Mouse (Mus musculus) kidney, embryonic 15.5 days (tissue): Measurements from ENCODE around the gene Ksr1. TPM values are rescaled to one million over a fixed set of nuclear protein-coding genes. Genes with fewer than 3 reads are reported as not detected.

ENCODE experiments used
- ATAC-seq: fragments of 200-750 bp; cut with Nextera tagmentation; replicated peaks from 2 replicates; pipeline ENCODE4 v1.8.0; 2017; ENCODE audit warnings: moderate TSS enrichment; ENCODE audit not compliant: low FRiP score
- H3K27ac ChIP-seq: fragments of 300-500 bp; sonication (generic); 2 replicates; pipeline ENCODE4 v1.5.1; 2015; ENCODE audit warnings: mild to moderate bottlenecking, inconsistent platforms
- H3K27me3 ChIP-seq: fragments of 300-500 bp; sonication (generic); 2 replicates; pipeline ENCODE4 v1.6.1; 2015; ENCODE audit warnings: inconsistent platforms
- H3K36me3 ChIP-seq: fragments of 300-500 bp; sonication (generic); 2 replicates; pipeline ENCODE4 v1.6.1; 2015; ENCODE audit warnings: inconsistent platforms
- H3K4me1 ChIP-seq: fragments of 300-500 bp; sonication (generic); 2 replicates; pipeline ENCODE4 v1.6.1; 2015; ENCODE audit warnings: inconsistent platforms
- H3K4me2 ChIP-seq: fragments of 300-500 bp; sonication (generic); 2 replicates; pipeline ENCODE4 v1.6.1; 2015; ENCODE audit warnings: moderate library complexity, mild to moderate bottlenecking, inconsistent platforms
- H3K4me3 ChIP-seq: fragments of 300-500 bp; sonication (generic); replicated peaks from 2 replicates; pipeline ENCODE4 v1.5.1; 2015; ENCODE audit warnings: mild to moderate bottlenecking, inconsistent platforms
- H3K9ac ChIP-seq: fragments of 300-500 bp; sonication (generic); 2 replicates; pipeline ENCODE4 v1.6.1; 2015; ENCODE audit warnings: mild to moderate bottlenecking, inconsistent platforms
- H3K9me3 ChIP-seq: fragments of 300-500 bp; sonication (generic); replicated peaks from 2 replicates; pipeline ENCODE4 v1.6.1; 2016; ENCODE audit warnings: inconsistent platforms
- WGBS: fragments of 180-500 bp; shearing (Covaris S2); methylation state at CpG from one replicate; pipeline ENCODE4 v1.1.7; 2015; ENCODE audit warnings: mixed read lengths; 5-methylcytosine and 5-hydroxymethylcytosine counted together
- polyA plus RNA-seq: library from polyadenylated mRNA; unstranded; fragments of >200 nt; fragmentation: Nextera tagmentation; extraction: Ambion mirVana; gene quantifications from 2 replicates; pipeline ENCODE4 v1.2.1, GENCODE M21; 2015

Ksr1 gene
- polyA plus RNA-seq, 1 experiment from 2014 or later = 3.3 TPM

DNA sequence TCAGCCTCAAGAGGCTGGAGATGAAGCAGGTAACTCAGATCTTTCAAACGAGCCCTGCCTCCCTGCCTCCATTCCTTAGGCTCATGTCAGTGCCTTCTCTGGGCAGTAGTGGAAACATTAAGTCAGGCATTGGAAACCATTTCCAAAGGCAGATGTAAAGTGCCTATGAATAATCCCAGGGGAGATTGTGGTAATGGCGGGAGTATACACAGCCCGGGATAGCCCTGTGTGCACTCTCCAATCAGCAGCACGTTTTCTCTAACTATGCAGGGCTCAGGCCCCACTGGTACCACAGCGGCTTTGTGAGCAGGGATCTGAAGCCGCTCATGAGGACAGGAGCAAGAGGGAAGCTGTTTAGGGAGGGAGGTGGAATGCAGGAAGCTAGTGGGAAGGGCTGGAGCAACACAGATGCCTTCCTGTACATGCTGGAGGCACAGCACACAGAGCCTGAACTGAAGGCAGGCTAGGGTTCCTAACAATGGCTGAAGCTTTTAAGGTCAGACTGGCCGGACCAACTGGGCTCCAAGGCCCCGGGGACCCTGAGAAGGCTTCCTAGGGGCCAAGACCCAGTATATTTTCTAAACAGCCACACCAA lies 99.5 kb downstream of the Ksr1 start:
- WGBS = 57% methylated on average over 8 of the region's 8 CpGs
- Histone ChIP-seq H3K4me3 (no peak overlapping the region), H3K27ac (peak overlapping the region; percentile 65; the same call in 1 of the 2 replicates), H3K4me1 (peaks cover 25% of the 10 kb centered on the region), H3K36me3 (peaks cover 12% of the 10 kb centered on the region; the same call in 1 of the 2 replicates), H3K27me3 (no peaks in the 10 kb centered on the region), H3K9me3 (no peaks in the 10 kb centered on the region), H3K4me2 (no peak overlapping the region), H3K9ac (no peak overlapping the region)
- ATAC-seq = 0 out of 2 replicates have a peak, but pooled peaks have one; percentile 41

DNA sequence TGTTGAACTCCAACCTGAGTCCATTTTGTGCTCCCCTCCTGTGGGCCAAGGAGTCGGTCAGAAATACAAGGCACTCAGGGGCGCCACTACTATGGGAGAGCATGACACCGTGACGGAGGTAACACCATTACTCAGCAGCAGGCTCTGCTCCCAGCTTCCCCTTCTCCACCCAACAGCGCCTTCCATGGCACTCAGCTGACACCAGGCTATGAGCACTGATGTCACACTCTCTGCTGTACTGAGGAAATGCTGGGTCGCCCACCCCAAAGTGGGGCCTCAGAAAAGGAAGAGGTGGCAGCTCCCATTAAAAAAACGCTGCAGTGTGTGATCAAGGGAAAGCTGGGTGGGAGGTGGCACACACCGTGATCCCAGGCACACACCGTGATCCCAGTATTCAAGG lies 101.0 kb downstream of the Ksr1 start:
- Histone ChIP-seq H3K9me3 (no peaks in the 10 kb centered on the region), H3K4me2 (no peak overlapping the region), H3K36me3 (peaks cover 20% of the 10 kb centered on the region), H3K4me1 (peaks cover 25% of the 10 kb centered on the region), H3K27me3 (no peaks in the 10 kb centered on the region), H3K27ac (no peak overlapping the region), H3K9ac (no peak overlapping the region), H3K4me3 (no peak overlapping the region)
- WGBS = 70% methylated on average over 9 of the region's 9 CpGs
- ATAC-seq = no peak

DNA sequence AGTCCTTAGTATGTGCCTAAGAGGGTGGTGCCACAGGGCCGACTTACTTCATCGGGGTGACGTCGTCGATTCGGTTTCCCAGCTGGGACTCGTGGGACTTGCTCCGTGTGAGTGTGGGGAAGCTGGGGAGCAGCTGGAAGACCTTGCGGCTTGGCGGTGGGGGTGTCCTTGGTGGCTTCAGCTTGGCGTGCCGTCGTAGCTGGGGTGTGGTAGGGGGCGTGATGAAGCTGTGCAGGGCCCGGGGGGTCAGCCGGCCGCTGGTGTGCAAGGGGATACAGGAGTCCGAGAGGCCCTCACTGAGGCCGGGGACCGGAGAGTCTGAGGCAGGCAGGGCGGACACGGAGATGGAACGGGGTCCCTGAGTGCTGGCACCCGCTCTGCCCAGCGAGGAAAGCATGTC lies 101.4 kb downstream of the Ksr1 start:
- ATAC-seq = no peak
- H3K4me3 ChIP-seq = no peak overlapping the region
- no peak overlapping the region for H3K4me2 ChIP-seq
- no peaks in the 10 kb centered on the region for H3K27me3 ChIP-seq
- no peak overlapping the region for H3K9ac ChIP-seq
- 93% methylated on average over 25 of the region's 25 CpGs for WGBS
- no peaks in the 10 kb centered on the region for H3K9me3 ChIP-seq
- no peak overlapping the region for H3K27ac ChIP-seq
- peaks cover 25% of the 10 kb centered on the region for H3K4me1 ChIP-seq
- peaks cover 20% of the 10 kb centered on the region for H3K36me3 ChIP-seq

DNA sequence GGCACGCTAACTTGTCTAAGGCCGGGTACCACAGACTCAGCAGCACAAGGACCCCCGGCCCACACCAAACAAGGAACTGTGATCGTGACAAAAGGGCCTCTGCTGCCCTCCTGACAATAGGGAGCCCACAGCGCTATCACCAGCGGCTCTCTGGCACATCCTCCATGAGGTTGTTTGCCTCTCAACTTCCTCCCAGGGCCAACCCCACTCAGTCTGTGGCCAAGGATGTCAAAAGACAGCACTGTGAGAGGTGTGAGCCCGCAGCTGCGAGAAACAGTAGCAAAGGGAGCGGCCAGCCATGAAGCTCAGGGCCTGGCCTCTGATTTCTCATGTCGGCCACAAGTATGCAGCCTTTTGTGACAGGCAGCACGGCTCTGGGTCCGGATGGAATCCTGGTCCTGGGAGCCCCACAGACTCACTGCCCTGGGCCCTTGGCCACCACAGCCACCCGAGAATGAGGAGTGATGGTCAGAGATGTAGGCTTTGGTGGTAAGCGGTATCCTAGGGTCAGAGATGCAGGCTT lies 104.2 kb downstream of the Ksr1 start:
- peaks cover 20% of the 10 kb centered on the region for H3K36me3 ChIP-seq
- no peaks in the 10 kb centered on the region for H3K27me3 ChIP-seq
- H3K4me1 ChIP-seq = peaks cover 15% of the 10 kb centered on the region
- H3K9ac ChIP-seq = no peak overlapping the region
- H3K9me3 ChIP-seq = no peaks in the 10 kb centered on the region
- no peak for ATAC-seq
- no peak overlapping the region for H3K27ac ChIP-seq
- no peak overlapping the region for H3K4me3 ChIP-seq
- no peak overlapping the region for H3K4me2 ChIP-seq
- 65% methylated on average over 14 of the region's 14 CpGs for WGBS

DNA sequence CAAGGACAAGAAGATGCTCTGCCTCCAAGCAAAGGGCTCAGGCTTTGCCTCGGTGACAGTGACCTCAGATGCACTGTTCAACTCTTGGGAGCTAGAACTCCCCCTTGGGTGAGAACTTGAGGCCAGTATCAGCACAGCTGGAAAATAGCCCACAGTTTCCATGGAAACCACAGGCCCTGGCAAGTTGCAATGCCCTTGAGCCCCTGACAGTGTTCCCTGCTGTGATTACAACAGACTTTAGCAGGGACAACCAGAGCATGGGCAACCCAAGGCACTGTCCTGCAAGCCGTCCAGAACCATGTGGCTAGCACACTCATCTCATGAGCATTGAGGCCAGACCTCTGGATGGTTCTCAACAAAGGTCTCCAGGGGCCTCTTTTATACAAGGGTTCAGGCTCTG lies 106.7 kb downstream of the Ksr1 start:
- Histone ChIP-seq H3K4me3 (no peak overlapping the region), H3K27me3 (no peaks in the 10 kb centered on the region), H3K27ac (no peak overlapping the region), H3K36me3 (peaks cover 16% of the 10 kb centered on the region), H3K4me2 (no peak overlapping the region), H3K9ac (no peak overlapping the region), H3K9me3 (no peaks in the 10 kb centered on the region), H3K4me1 (no peaks in the 10 kb centered on the region)
- no peak for ATAC-seq
- WGBS = 49% methylated on average over 2 of the region's 2 CpGs

GRCm38 (mm10) chr11:79037555-79037954 lies 108.7 kb downstream of the Ksr1 start:
- 89% methylated on average over 12 of the region's 12 CpGs for WGBS
- ATAC-seq = no peak
- no peak overlapping the region for H3K4me2 ChIP-seq
- H3K27me3 ChIP-seq = no peaks in the 10 kb centered on the region
- H3K9ac ChIP-seq = no peak overlapping the region
- H3K4me3 ChIP-seq = no peak overlapping the region
- peaks cover 14% of the 10 kb centered on the region for H3K36me3 ChIP-seq
- no peaks in the 10 kb centered on the region for H3K9me3 ChIP-seq
- H3K27ac ChIP-seq = no peak overlapping the region
- H3K4me1 ChIP-seq = no peaks in the 10 kb centered on the region

DNA sequence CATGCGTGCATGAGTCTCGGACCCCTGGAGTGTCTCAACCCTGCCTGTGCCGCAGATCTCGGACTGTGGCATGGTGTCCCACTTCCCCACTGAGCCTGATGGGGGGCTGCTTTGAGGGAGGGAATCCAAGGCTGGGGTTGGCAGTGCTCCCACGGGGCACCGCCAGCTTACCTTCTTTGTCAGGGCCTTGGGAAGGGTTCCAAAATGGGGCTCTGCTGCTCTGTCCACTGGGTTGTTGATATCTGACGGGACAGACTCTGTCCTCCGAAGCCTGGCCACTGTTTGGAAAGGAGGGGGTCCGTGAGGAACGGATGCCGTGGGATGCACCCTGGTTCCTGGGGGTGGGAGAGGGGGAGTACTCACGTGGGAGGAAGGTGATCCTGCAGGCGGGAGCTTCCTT lies 109.9 kb downstream of the Ksr1 start:
- no peak for ATAC-seq
- WGBS = 62% methylated on average over 13 of the region's 13 CpGs

DNA sequence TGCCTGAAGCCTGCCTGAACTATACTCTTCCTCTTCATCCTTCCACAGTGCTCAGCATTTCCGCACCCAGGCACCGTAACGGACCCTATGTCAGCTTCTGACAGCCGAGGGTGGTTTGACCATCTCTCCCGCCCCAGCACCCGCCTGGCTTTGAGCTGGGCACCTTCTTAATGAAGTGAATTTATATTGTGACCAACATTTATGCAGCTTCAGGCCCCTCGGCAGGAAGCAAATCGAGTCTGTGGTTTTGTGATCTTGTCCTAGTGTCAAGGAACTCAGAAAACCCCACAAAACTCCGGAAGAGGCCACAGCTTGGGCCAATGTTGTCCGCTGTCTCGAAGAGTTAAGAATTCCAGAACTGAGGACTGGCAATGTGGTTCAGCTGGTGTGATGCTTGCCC lies 112.6 kb downstream of the Ksr1 start:
- Histone ChIP-seq H3K27me3 (no peaks in the 10 kb centered on the region), H3K4me3 (no peak overlapping the region), H3K36me3 (peaks cover 13% of the 10 kb centered on the region; the same call in 1 of the 2 replicates), H3K4me1 (peaks cover 6% of the 10 kb centered on the region), H3K4me2 (no peak overlapping the region), H3K27ac (no peak overlapping the region), H3K9ac (no peak overlapping the region), H3K9me3 (no peaks in the 10 kb centered on the region)
- 88% methylated on average over 11 of the region's 11 CpGs for WGBS
- ATAC-seq = no peak

More for the DNA sequence above, 109.9 kb downstream of the Ksr1 start:
- H3K9me3 ChIP-seq = no peaks in the 10 kb centered on the region
- H3K9ac ChIP-seq = no peak overlapping the region
- H3K4me1 ChIP-seq = no peaks in the 10 kb centered on the region
- no peak overlapping the region for H3K27ac ChIP-seq
- no peaks in the 10 kb centered on the region for H3K27me3 ChIP-seq
- no peak overlapping the region for H3K4me2 ChIP-seq
- H3K36me3 ChIP-seq = peaks cover 17% of the 10 kb centered on the region
- H3K4me3 ChIP-seq = no peak overlapping the region

- Histone ChIP-seq H3K4me2 (no peak overlapping the region), H3K9me3 (no peaks in the 10 kb centered on the region), H3K36me3 (peaks cover 17% of the 10 kb centered on the region), H3K4me1 (peaks cover 6% of the 10 kb centered on the region), H3K27me3 (no peaks in the 10 kb centered on the region), H3K9ac (no peak overlapping the region), H3K4me3 (no peak overlapping the region), H3K27ac (no peak overlapping the region)
- ATAC-seq = no peak
- WGBS = 85% methylated on average over 12 of the region's 12 CpGs
These were observed 113.2 kb downstream of the Ksr1 start for GRCm38 (mm10) chr11:79033021-79033420.

DNA sequence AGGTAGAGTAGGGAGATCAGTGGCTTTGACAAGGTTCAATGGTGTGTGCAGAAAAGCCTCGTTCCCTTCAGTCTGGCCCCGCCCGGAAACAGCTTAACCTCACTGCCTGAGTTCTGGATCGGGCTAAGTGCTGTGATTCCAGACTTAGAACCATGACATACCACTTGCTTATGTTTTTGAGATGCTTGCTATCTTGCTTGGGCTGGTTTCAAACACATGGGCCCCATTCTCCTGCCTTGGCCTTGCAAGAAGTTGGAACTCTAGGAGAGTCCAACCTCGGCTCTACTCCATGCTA lies 114.8 kb downstream of the Ksr1 start:
- ATAC-seq = no peak
- no peak overlapping the region for H3K27ac ChIP-seq
- WGBS = 61% methylated on average over 5 of the region's 5 CpGs

GRCm38 (mm10) chr11:79030570-79031451 lies 115.4 kb downstream of the Ksr1 start:
- Histone ChIP-seq H3K9me3 (no peaks in the 10 kb centered on the region), H3K9ac (no peak overlapping the region), H3K36me3 (peaks cover 31% of the 10 kb centered on the region), H3K4me2 (no peak overlapping the region), H3K27me3 (no peaks in the 10 kb centered on the region), H3K27ac (no peak overlapping the region), H3K4me1 (peaks cover 6% of the 10 kb centered on the region), H3K4me3 (no peak overlapping the region)
- 49% methylated on average over 19 of the region's 19 CpGs for WGBS
- peak; percentile 54; the same call in 1 of the 2 replicates for ATAC-seq

More for the DNA sequence above, 114.8 kb downstream of the Ksr1 start:
- Histone ChIP-seq H3K27me3 (no peaks in the 10 kb centered on the region), H3K4me2 (no peak overlapping the region), H3K9me3 (no peaks in the 10 kb centered on the region), H3K9ac (no peak overlapping the region), H3K36me3 (peaks cover 31% of the 10 kb centered on the region), H3K4me3 (no peak overlapping the region), H3K4me1 (peaks cover 6% of the 10 kb centered on the region)

DNA sequence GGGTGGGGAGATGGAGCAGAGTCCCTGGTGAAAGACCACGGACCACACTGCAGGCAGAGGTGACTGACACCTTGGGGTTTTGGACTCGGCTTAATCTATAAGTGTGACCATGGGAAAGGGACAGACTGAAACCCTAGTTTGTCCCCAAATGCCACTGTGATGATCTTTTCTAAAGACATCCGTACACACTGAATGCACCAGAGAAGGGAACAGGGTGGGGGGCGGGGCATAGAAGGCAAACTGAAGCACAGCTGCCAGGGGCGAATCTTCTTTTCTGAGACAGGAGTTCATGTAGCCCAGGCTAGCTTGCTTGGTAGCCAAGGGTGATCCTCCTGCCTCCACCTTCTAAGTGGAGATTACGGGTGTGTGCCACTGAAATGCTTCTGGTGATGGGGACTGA lies 122.5 kb downstream of the Ksr1 start:
- H3K27ac ChIP-seq = peak overlapping the region; percentile 84
- ATAC-seq = no peak
- peaks cover 44% of the 10 kb centered on the region for H3K36me3 ChIP-seq
- H3K27me3 ChIP-seq = no peaks in the 10 kb centered on the region
- H3K9me3 ChIP-seq = no peaks in the 10 kb centered on the region
- 73% methylated on average over 6 of the region's 6 CpGs for WGBS
- peaks cover 28% of the 10 kb centered on the region for H3K4me1 ChIP-seq
- no peak overlapping the region for H3K9ac ChIP-seq
- peak overlapping the region; percentile 36 for H3K4me2 ChIP-seq
- H3K4me3 ChIP-seq = no peak overlapping the region
